Mouse (Mus musculus) heart, postnatal 25 days (tissue): ENCODE measurements around the gene Snx29. TPM values are rescaled to one million over a fixed set of nuclear protein-coding genes. Genes with fewer than 3 reads are reported as not detected.
"Not testable (repeated sequence)": the region's sequence is repeated elsewhere in the genome, so short reads cannot be mapped to it uniquely, and the experiment has no call there.

Source experiments
- DNase-seq: peaks from one replicate; pipeline ENCODE4 v3.0.0; 2022; ENCODE audit warnings: low spot score
- intact Hi-C: fragments of 180-260 bp; cut with DNase I; formaldehyde crosslinking; loops from one replicate; pipeline ENCODE4 v1.15.1; 2025
- total RNA-seq, 2 experiments: library from RNA; stranded (reverse); gene quantifications; 2 replicates each; pipeline ENCODE4 v1.2.3; 2021

The Snx29 gene
- total RNA-seq, 2 experiments from 2014 or later: 9.6 to 12.4 TPM

DNA sequence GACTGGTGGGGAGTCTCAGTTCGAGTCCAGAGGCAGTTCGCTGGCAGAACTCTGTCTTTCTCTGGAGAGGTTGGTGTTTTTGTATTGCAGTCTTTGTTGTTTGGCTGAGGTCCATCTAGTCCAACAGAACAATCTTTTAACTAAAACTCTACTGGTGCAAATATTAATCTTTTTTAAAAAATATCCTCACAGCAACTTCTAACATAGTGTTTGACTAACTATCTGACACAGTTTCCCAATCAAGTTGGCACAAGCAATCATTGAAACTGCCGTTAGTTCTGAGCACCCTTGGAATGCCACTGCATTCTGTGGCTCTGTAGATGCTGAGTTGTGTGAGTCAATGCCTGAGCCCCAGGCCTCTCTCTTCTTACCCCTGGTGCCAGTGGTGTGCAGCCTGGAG, 82.5 kb downstream of the Snx29 start:
- intact Hi-C loops: no loop called here
- DNase-seq: no peak

DNA sequence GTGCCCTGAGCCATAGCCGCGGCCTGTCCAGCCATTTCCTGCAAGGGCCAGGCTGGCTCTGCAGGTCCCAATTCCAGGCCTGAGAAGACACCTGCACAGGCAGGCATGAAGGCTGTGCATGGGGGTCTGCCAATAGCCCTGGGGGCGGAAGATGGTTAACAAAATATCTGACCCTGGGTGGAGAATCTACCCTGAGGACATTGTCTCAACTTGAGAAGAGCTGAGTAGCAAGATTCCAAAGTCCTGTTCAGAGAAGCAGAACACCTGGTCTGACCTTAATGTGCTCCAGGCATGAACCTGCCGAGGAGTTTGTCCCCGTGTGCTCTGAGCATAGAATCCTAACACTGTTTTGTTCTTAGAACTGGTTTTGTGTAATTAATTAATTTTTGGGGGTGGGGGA, 83.5 kb downstream of the Snx29 start:
- no peak for DNase-seq
- intact Hi-C loops: no loop called here

DNA sequence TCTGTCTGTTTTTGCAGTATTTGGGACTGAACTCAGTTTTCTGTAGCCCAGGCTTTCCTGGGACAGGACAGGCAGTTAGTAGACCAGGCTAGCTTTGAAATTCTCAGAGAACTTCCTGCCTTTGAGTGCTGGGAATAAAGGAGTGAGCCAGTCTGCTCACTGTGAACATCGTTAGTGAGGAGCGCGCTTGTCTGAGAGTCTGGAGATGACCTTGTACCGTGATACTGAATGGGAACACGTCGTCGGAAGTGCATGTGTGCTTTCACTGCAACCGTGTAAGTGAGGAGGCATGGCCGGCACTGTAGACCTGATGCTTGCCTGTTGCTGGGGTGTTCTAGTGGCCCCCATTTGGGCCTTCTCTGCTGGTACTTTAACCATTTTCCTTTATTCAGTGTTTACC, 83.9 kb downstream of the Snx29 start:
- intact Hi-C loops: no loop called here
- no peak for DNase-seq

DNA sequence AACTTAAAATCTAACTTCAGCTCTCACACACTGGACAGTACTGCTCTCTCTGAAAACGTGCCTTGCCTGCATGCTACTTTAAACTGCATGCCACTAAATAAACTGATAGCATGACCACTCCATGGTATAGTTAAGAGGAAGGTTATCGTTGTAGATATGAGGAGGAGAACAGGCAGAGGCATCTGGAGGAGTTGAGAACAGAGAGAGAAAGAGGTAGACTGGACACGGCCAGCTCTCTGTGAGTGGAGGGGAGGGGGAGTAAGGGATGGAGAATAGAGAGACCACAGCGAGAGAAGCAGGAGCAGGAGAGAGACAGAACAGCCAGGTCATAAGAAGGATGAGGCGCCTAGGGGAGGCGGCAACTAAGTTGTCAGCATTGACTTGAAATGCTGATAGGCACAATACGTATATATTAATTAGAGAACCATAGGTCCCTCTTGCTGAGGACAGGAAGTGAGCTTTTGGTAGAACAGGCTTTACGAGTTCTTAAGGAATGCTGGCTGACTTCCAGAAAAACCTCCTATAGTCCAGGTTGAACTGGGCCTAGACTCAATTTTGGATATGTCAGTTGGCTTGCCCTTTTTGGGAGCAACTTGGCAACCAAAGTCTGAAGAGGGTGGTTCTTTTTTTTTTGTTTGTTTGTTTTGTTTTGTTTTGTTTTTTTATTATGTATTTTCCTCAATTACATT, 85.4 kb downstream of the Snx29 start:
- intact Hi-C loops: no loop called here

DNA sequence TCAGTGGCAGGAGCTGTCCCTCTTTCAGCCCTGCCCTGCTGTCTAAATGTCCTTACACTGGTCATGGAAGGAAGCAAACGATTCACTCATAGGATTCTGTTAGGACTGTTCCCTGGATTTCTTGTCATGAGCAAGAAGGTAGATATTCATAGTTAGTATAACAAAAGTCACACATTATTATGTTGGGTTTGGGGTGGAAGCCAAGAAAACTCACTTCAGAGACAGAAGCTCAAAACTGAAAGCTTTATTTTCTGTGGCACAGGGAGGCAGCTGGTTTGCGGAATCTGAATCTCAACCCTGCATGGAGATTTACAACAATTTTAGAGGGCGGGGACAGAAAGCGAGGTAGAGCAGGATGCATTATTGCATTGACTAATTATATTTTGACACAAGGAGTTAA, 86.0 kb downstream of the Snx29 start:
- intact Hi-C loops: no loop called here

More for the DNA sequence above, 85.4 kb downstream of the Snx29 start:
- DNase-seq: no peak

DNA sequence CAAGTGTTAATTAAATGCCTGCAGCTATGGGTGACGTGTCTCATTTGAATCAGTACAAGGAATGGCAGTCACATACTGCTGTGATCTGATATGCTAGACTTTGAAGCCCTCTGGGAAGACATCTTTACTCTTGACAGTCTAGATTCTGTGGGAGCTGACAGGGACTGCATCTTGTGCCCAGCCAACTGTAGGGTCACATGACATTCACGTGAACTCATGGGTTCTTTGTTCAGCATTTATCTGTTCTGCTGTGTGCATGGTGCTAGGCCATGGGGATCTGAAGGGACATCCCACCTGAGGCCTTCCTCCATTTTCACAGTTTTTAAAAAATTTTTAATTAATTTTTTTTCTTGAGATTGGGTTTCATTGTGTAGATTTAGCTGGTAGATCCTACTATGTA, 91.9 kb downstream of the Snx29 start:
- intact Hi-C loops: loop anchor here (5.0 to 10.0 kb wide), 6 partner anchors 92 to 377 kb away; partner anchors contain the start of genes Gspt1, Rsl1d1, Snx29 and Zc3h7a
- DNase-seq: no peak

More for the DNA sequence above, 86.0 kb downstream of the Snx29 start:
- DNase-seq: no peak

DNA sequence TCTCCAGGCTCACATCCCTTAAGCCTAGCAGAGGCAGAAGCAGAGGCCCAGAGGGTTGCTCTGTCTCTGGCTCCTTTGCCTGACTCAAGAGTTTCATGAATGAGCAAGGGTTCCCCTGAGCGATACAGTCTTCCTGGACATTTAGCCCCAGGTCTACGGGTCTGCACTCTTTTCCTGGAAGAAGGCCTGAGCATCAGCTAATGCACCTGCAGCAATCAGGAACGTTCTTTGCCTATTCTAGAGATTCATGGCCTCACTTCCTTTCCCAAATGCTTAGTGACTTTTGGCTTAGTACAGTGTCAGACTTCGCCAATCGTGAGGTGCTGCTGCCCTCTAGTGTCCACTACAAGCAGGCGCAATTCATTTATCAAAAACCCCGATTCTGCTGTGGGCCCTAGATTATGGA, 95.5 kb downstream of the Snx29 start:
- peak; percentile 10 for DNase-seq
- intact Hi-C loops: loop anchor here (2.0 to 10.0 kb wide), 7 partner anchors 96 to 543 kb away; partner anchors contain the start of genes Gspt1, Rsl1d1, Snx29 and Zc3h7a

DNA sequence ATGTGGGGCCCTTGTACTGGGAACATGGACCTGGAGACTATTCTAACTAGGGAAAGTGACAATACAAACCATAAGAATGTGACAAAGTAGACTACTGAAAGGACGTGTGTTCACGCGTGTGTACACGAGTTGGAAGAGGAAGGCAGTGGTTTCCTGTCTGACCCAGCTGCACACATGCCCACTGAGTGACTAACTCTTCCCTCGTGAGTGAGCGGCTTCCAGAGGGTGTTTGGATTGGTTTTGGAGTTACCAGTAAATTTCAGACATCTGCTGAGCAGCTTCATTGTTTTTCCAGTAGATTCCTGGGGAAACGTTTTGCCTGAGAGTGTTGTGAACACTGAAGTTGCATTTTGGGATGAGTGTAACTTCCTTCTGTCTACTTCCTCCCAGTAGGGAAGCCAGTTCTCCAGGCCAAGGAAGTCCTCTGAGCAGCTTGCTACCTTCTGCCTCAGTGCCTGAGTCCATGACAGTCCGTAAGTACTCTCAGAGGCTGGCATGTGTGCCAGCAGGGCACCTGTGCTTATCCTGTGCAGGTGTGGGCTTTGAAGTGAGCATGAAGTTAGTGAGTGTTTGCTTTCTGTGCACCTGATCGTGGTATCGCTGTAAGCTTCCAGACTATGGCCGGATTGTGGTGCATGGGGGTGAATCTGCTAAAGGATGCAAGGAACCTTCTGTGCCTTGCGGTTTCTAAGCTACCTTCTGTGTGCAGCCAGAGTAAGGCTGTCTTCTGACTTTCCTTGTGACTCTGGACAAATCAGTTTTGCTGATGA, 97.8 kb downstream of the Snx29 start:
- intact Hi-C loops: loop anchor here (10.0 kb wide), 1 partner anchor 784 kb away; no protein-coding TSS in a partner anchor
- no peak for DNase-seq

DNA sequence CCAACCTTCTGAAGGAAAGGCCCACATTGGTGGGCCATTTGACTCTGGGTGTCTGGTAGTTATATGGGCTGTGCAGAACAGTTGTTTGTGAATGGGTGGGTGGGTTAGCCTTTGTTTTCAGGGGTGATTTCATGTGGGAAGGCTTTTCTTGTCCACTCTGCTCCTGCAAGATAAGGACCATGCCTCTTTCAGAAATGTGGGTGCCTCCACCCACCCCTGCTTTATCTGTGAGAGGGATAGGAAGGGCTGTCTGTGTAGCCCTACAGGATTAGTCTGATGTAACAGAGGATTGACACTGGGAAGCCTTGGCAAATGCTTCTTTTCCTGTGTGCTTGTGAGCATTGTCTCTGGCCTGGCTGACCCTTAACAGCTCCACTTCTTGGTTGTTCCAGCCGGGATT, 99.5 kb downstream of the Snx29 start:
- intact Hi-C loops: loop anchor here (10.0 kb wide), 1 partner anchor 783 kb away; no protein-coding TSS in a partner anchor
- no peak for DNase-seq

DNA sequence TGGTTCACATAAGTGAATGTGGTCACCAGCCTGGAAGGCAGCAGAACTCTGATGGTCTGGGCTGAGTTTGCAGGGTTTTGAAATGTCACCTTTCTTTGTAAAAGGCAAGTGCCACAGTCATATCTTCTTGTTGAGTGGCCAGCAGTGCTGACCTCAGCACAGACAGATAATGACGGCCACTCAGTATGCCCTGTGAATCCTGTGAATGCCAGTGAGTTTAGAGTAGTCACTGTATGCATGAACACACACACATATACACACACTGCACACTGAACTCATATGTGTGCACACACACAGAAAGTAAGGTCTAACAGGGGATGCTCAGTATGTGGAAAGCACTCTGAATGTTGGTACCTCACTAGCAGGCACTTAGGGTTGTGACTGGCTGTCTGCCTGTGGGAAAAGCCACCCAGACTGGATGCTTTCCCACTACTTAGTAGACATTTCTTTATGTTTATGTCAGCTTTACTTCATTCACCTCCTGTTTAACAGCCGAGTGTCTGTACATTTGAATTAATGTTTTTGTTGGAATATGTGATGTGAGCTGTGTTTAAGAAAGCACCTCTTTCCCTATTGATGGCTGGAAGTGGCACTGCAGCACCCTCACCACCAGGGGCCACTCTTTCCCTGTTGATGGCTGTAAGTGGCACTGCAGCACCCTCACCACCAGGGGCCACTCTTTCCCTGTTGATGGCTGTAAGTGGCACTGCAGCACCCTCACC, 100.3 kb downstream of the Snx29 start:
- intact Hi-C loops: loop anchor here (10.0 kb wide), 1 partner anchor 782 kb away; no protein-coding TSS in a partner anchor
- DNase-seq: no peak

DNA sequence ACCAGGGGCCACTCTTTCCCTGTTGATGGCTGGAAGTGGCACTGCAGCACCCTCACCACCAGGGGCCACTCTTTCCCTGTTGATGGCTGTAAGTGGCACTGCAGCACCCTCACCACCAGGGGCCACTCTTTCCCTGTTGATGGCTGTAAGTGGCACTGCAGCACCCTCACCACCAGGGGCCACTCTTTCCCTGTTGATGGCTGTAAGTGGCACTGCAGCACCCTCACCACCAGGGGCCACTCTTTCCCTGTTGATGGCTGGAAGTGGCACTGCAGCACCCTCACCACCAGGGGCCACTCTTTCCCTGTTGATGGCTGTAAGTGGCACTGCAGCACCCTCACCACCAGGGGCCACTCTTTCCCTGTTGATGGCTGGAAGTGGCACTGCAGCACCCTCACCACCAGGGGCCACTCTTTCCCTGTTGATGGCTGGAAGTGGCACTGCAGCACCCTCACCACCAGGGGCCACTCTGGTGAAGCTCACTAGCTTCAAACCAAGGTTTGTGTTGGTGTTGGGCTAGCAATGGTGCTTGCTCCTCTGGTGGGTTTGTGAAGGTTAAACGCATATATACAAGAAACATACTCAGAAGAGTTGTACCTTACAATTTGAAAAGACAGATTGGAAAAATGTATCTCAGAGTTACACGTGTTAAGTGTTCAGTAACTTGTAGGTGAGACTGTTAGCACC, 101.0 kb downstream of the Snx29 start:
- intact Hi-C loops: loop anchor here (10.0 kb wide), 1 partner anchor 781 kb away; no protein-coding TSS in a partner anchor
- DNase-seq: not testable (repeated sequence)

DNA sequence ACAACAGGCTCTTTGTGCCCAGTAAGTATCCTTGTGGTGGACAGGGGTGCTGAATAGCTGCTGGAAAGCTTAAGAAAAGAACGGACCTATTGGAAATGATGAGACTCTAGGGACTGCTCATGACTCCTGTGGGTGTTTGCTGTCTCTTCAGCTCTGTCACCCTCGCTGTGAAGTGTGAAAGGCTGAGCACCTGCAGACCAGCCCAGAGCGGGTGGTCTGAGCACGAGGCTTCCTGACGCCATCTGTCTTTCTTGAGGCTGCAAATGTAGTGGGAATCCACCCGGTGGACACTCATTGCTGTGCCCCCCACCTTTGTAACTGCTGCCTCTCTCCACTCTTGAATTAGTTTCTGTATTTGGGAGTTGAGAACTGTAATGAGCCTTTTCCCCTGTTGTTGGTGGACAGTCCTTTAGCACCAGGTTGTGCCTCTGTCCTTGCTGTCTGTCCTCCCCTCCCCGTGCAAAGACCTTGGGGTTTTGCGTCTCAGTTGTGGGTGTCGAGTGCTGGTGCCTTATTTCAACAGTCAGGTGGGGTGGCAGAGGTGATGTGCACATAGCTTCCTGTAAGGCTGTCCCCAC, 101.9 kb downstream of the Snx29 start:
- intact Hi-C loops: loop anchor here (5.0 to 10.0 kb wide), 2 partner anchors 178 to 780 kb away; no protein-coding TSS in a partner anchor
- DNase-seq: no peak

DNA sequence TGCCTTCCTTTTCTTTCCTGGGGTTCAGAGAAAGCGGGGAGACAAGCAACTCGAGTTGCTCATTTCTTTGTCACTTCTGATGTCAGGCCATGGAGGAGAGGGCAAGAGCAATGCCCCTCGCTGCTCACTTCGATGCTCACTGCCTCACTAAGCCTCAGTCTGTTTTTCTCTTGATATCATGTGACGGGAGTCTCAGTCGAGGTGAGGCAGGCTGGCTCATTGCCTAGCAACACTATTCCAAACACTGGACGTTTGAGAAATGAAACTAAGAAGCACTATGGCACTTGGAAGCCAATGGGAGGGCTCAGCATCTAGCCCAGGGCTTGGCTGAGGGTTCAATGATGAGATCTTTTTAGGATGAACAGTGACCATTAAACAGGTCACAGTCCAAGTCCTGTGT, 102.6 kb downstream of the Snx29 start:
- DNase-seq: no peak
- intact Hi-C loops: loop anchor here (5.0 to 10.0 kb wide), 2 partner anchors 177 to 780 kb away; no protein-coding TSS in a partner anchor

DNA sequence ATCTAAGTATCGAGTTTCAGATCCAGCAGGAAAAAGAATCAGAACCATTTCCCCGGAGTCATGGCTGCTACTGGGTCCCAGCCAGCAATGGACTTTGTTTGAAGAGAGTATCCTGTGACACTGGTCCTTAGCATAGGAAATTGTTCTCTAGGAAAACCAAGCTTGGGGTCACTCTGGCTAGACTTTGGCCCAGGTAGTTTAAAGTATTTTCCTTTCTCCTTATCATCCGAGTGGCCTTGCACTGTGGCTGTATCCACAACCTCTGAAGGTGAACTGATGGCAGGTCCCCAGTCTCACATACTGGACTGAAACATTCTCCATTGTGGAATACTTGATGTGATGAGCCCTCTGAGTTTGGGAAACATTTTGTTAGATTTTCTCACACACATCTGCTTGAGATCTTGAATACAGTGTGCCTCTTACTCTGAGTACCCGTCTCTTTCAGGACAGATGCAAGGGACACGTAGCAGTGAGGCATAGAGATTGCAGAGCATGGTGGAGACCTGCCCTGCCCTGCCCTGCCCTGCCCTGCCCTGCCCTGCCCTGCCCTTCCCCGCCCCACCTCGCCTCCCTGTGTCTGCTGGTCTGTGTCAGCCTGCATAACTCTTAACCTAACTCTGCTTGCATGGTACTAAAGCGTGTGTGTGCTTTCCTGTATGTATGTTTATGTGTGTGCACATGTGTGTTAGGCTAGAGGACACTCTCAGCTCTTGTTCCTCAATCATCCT, 104.3 kb downstream of the Snx29 start:
- intact Hi-C loops: loop anchor here (2.0 to 10.0 kb wide), 3 partner anchors 175 to 778 kb away; no protein-coding TSS in a partner anchor
- no peak for DNase-seq

DNA sequence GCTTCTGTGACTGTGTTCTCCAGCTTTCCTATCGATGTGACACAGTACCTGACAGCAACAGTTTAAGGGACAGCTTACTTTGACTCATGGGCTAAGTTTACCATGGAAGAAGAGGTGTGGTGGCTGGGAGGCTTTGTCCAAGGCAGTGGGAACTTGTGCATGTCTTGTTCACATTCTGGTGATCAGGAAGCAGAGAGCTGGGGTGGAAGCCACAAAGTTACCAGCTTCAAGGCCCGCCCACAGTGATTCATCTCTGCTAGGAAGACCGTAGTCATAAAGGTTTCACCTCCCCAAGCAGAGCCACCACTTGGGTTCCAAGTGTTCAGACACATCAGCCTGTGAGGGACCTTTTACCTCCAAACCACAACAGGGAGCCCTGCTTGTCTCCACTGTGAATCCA, 107.1 kb downstream of the Snx29 start:
- no peak for DNase-seq
- intact Hi-C loops: loop anchor here (5.0 to 10.0 kb wide), 2 partner anchors 173 to 775 kb away; no protein-coding TSS in a partner anchor

DNA sequence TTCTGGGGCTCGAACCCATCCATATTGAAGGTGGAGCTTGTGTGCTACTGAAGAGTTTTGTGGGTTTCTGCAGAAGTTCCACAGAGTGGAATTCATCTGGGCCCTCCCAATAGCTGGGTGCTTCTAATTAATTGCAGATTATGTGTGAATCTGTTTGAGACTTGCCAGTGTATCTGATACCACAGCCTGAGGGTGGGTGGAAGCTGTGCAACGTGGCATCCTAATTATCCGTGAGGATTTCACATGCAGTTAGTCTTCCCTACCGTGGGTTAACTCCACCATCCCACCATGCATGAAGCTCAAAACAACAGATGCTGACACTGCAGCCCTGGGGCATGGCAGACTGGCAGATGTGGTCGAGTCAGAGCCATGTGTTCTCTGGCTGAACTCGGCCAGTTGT, 107.8 kb downstream of the Snx29 start:
- intact Hi-C loops: no loop called here
- DNase-seq: no peak

DNA sequence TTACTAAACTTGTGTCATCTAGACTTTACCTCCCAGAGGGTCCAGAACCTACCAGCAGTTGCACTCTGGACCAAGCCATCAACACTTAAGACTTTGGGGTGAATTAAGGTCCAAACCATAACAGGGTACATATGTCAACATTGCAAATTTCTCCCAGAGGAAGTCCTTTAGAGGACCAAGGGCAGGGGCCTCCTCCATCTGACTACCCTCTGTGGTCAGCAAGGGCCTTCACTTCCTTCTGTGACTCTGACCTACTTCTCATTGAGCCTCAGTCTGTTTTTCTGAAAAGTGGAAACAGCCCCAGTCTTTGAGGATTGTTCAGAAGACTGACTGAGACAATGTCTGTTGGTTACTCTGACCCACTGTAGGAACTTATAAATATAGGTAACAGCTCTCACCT, 111.1 kb downstream of the Snx29 start:
- DNase-seq: no peak
- intact Hi-C loops: no loop called here

DNA sequence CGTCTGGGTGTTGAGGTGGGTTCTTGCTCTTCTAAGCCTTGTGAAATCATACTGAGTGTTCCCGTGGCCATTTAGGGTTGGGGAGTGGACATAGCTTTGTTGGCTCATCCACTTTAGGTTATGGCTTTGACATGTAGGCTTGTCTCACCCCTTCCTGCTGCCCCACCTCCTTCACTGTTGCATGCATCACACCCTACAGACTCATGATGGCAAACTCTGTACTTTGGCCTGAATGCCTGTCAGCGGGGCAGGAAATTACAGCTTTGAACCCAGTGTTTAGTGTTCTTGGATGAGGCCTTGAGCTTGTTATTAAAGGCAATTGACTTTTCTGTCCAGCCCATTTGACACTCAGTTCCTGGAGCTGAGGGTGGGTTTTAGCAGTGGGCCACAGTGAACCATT, 114.9 kb downstream of the Snx29 start:
- intact Hi-C loops: no loop called here
- DNase-seq: no peak
